Mouse (Mus musculus): Measurements from ENCODE around the gene Gga2.

Gga2 gene

GRCm38 (mm10) chr7:122020667-122021354 is at the start of gene Gga2:
Gga2 (minus strand) TSS chr7:122021222.
- peak; percentile 93 for DNase-seq (ENCODE audit: low read depth, low spot score)
- no peaks in the 10 kb centered on the region for H3K27me3 ChIP-seq (ENCODE audit: control insufficient read depth, insufficient read depth, low read length, poor library complexity, severe bottlenecking)
- H3K36me3 ChIP-seq (ENCODE audit: control insufficient read depth, insufficient read depth, low read length, poor library complexity, severe bottlenecking), result no peaks in the 10 kb centered on the region; the same call in 1 of the 2 replicates

GRCm38 (mm10) chr7:122067517-122068381 is 46.7 kb upstream of the Gga2 start:
- peak; percentile 38 for DNase-seq (ENCODE audit: low read depth, low spot score)
- no peaks in the 10 kb centered on the region for H3K27me3 ChIP-seq (ENCODE audit: control insufficient read depth, insufficient read depth, low read length, poor library complexity, severe bottlenecking)
- peaks cover 6% of the 10 kb centered on the region; the same call in 1 of the 2 replicates for H3K36me3 ChIP-seq (ENCODE audit: control insufficient read depth, insufficient read depth, low read length, poor library complexity, severe bottlenecking)

- Histone ChIP-seq H3K36me3 (ENCODE audit: control insufficient read depth, insufficient read depth, low read length, poor library complexity, severe bottlenecking) (peaks cover 4% of the 10 kb centered on the region; the same call in 1 of the 2 replicates), H3K27me3 (ENCODE audit: control insufficient read depth, insufficient read depth, low read length, poor library complexity, severe bottlenecking) (no peaks in the 10 kb centered on the region)
- peak; percentile 95 for DNase-seq (ENCODE audit: low read depth, low spot score)
Measured at GRCm38 (mm10) chr7:122066945-122067516, 46.0 kb upstream of the Gga2 start, which contains the start of the genes Ubfd1 and Ears2. Ubfd1 (plus strand) TSS chr7:122067175. Ears2 (minus strand) TSS chr7:122067263.

- Histone ChIP-seq H3K27me3 (ENCODE audit: control insufficient read depth, insufficient read depth, low read length, poor library complexity, severe bottlenecking) (no peaks in the 10 kb centered on the region), H3K36me3 (ENCODE audit: control insufficient read depth, insufficient read depth, low read length, poor library complexity, severe bottlenecking) (0 out of 2 replicates have a peak, but pooled peaks cover 2% of the 10 kb centered on the region)
- no peak for DNase-seq (ENCODE audit: low read depth, low spot score)
Measured at GRCm38 (mm10) chr7:122066102-122066944, 45.3 kb upstream of the Gga2 start.

- Histone ChIP-seq H3K27me3 (ENCODE audit: control insufficient read depth, insufficient read depth, low read length, poor library complexity, severe bottlenecking) (no peaks in the 10 kb centered on the region), H3K36me3 (ENCODE audit: control insufficient read depth, insufficient read depth, low read length, poor library complexity, severe bottlenecking) (0 out of 2 replicates have a peak, but pooled peaks cover 2% of the 10 kb centered on the region)
- no peak for DNase-seq (ENCODE audit: low read depth, low spot score)
Measured at GRCm38 (mm10) chr7:122065656-122066055, 44.6 kb upstream of the Gga2 start.

- DNase-seq (ENCODE audit: low read depth, low spot score), result no peak
- Histone ChIP-seq H3K27me3 (ENCODE audit: control insufficient read depth, insufficient read depth, low read length, poor library complexity, severe bottlenecking) (no peaks in the 10 kb centered on the region), H3K36me3 (ENCODE audit: control insufficient read depth, insufficient read depth, low read length, poor library complexity, severe bottlenecking) (peaks cover 4% of the 10 kb centered on the region; the same call in 1 of the 2 replicates)
Measured at GRCm38 (mm10) chr7:122056633-122057032, 35.6 kb upstream of the Gga2 start.

GRCm38 (mm10) chr7:122050834-122051233 is 29.8 kb upstream of the Gga2 start:
- H3K36me3 ChIP-seq (ENCODE audit: control insufficient read depth, insufficient read depth, low read length, poor library complexity, severe bottlenecking), result peaks cover 4% of the 10 kb centered on the region; the same call in 1 of the 2 replicates
- DNase-seq (ENCODE audit: low read depth, low spot score), result no peak
- no peaks in the 10 kb centered on the region for H3K27me3 ChIP-seq (ENCODE audit: control insufficient read depth, insufficient read depth, low read length, poor library complexity, severe bottlenecking)

GRCm38 (mm10) chr7:122048191-122048590 is 27.2 kb upstream of the Gga2 start:
- Histone ChIP-seq H3K36me3 (ENCODE audit: control insufficient read depth, insufficient read depth, low read length, poor library complexity, severe bottlenecking) (peaks cover 4% of the 10 kb centered on the region; the same call in 1 of the 2 replicates), H3K27me3 (ENCODE audit: control insufficient read depth, insufficient read depth, low read length, poor library complexity, severe bottlenecking) (no peaks in the 10 kb centered on the region)
- DNase-seq (ENCODE audit: low read depth, low spot score), result no peak

GRCm38 (mm10) chr7:122046813-122047212 is 25.8 kb upstream of the Gga2 start:
- H3K27me3 ChIP-seq (ENCODE audit: control insufficient read depth, insufficient read depth, low read length, poor library complexity, severe bottlenecking), result no peaks in the 10 kb centered on the region
- H3K36me3 ChIP-seq (ENCODE audit: control insufficient read depth, insufficient read depth, low read length, poor library complexity, severe bottlenecking), result peaks cover 4% of the 10 kb centered on the region; the same call in 1 of the 2 replicates
- DNase-seq (ENCODE audit: low read depth, low spot score), result no peak

GRCm38 (mm10) chr7:122045711-122046110 is 24.7 kb upstream of the Gga2 start:
- Histone ChIP-seq H3K27me3 (ENCODE audit: control insufficient read depth, insufficient read depth, low read length, poor library complexity, severe bottlenecking) (no peaks in the 10 kb centered on the region), H3K36me3 (ENCODE audit: control insufficient read depth, insufficient read depth, low read length, poor library complexity, severe bottlenecking) (peaks cover 4% of the 10 kb centered on the region; the same call in 1 of the 2 replicates)
- no peak for DNase-seq (ENCODE audit: low read depth, low spot score)

GRCm38 (mm10) chr7:122045181-122045634 is 24.2 kb upstream of the Gga2 start:
- DNase-seq (ENCODE audit: low read depth, low spot score), result no peak
- no peaks in the 10 kb centered on the region for H3K27me3 ChIP-seq (ENCODE audit: control insufficient read depth, insufficient read depth, low read length, poor library complexity, severe bottlenecking)

GRCm38 (mm10) chr7:122044106-122044505 is 23.1 kb upstream of the Gga2 start:
- H3K36me3 ChIP-seq (ENCODE audit: control insufficient read depth, insufficient read depth, low read length, poor library complexity, severe bottlenecking), result peaks cover 5% of the 10 kb centered on the region
- no peak for DNase-seq (ENCODE audit: low read depth, low spot score)

More at GRCm38 (mm10) chr7:122045181-122045634, 24.2 kb upstream of the Gga2 start:
- peaks cover 6% of the 10 kb centered on the region; the same call in 1 of the 2 replicates for H3K36me3 ChIP-seq (ENCODE audit: control insufficient read depth, insufficient read depth, low read length, poor library complexity, severe bottlenecking)

GRCm38 (mm10) chr7:122034348-122034747 is 13.3 kb upstream of the Gga2 start:
- H3K27me3 ChIP-seq (ENCODE audit: control insufficient read depth, insufficient read depth, low read length, poor library complexity, severe bottlenecking), result no peaks in the 10 kb centered on the region
- peak; percentile 19 for DNase-seq (ENCODE audit: low read depth, low spot score)
- peaks cover 2% of the 10 kb centered on the region for H3K36me3 ChIP-seq (ENCODE audit: control insufficient read depth, insufficient read depth, low read length, poor library complexity, severe bottlenecking)

More at GRCm38 (mm10) chr7:122044106-122044505, 23.1 kb upstream of the Gga2 start:
- no peaks in the 10 kb centered on the region for H3K27me3 ChIP-seq (ENCODE audit: control insufficient read depth, insufficient read depth, low read length, poor library complexity, severe bottlenecking)

GRCm38 (mm10) chr7:122033371-122033770 is 12.3 kb upstream of the Gga2 start:
- no peaks in the 10 kb centered on the region for H3K27me3 ChIP-seq (ENCODE audit: control insufficient read depth, insufficient read depth, low read length, poor library complexity, severe bottlenecking)
- peaks cover 2% of the 10 kb centered on the region; the same call in 1 of the 2 replicates for H3K36me3 ChIP-seq (ENCODE audit: control insufficient read depth, insufficient read depth, low read length, poor library complexity, severe bottlenecking)
- DNase-seq (ENCODE audit: low read depth, low spot score), result no peak
